Mouse (Mus musculus) intestine, embryonic 14.5 days (tissue): Measurements from ENCODE around the gene Gm4312. TPM values are rescaled to one million over a fixed set of nuclear protein-coding genes. Genes with fewer than 3 reads are reported as not detected.
"Not testable (repeated sequence)": the region's sequence is repeated elsewhere in the genome, so short reads cannot be mapped to it uniquely, and the experiment has no call there.

ENCODE experiments used
- ATAC-seq: fragments of 200-750 bp; cut with Nextera tagmentation; replicated peaks from 2 replicates; pipeline ENCODE4 v1.8.0; 2017; ENCODE audit warnings: low read depth, moderate number of reproducible peaks, moderate TSS enrichment, moderate library complexity; ENCODE audit not compliant: low FRiP score, low TSS enrichment
- DNase-seq: peaks from one replicate; pipeline ENCODE4 v3.0.0-alpha.2; 2018; ENCODE audit warnings: low spot score
- H3K27ac ChIP-seq: fragments of 300-500 bp; sonication (generic); 2 replicates; pipeline ENCODE4 v1.5.1; 2014; ENCODE audit warnings: low read depth, mild to moderate bottlenecking, control low read depth
- H3K27me3 ChIP-seq: fragments of 300-500 bp; sonication (generic); replicated peaks from 2 replicates; pipeline ENCODE4 v1.6.1; 2014; ENCODE audit warnings: low read length, control low read depth; ENCODE audit not compliant: control insufficient read depth, insufficient read depth
- H3K36me3 ChIP-seq: fragments of 300-500 bp; sonication (generic); 2 replicates; pipeline ENCODE4 v1.6.1; 2014; ENCODE audit warnings: low read length, control low read depth; ENCODE audit not compliant: control insufficient read depth, insufficient read depth
- H3K4me1 ChIP-seq: fragments of 300-500 bp; sonication (generic); replicated peaks from 2 replicates; pipeline ENCODE4 v1.6.1; 2014; ENCODE audit warnings: low read length, control low read depth, mixed read lengths; ENCODE audit not compliant: control insufficient read depth, insufficient read depth
- H3K4me2 ChIP-seq: fragments of 300-500 bp; sonication (generic); 2 replicates; pipeline ENCODE4 v1.6.1; 2014; ENCODE audit warnings: low read length
- H3K4me3 ChIP-seq: fragments of 300-500 bp; sonication (generic); 2 replicates; pipeline ENCODE4 v1.5.1; 2014; ENCODE audit warnings: low read depth, low read length, control low read depth, mixed read lengths
- H3K9ac ChIP-seq: fragments of 300-500 bp; sonication (generic); 2 replicates; pipeline ENCODE4 v1.6.1; 2014; ENCODE audit warnings: mild to moderate bottlenecking, low read length
- H3K9me3 ChIP-seq: fragments of 300-500 bp; sonication (generic); 2 replicates; pipeline ENCODE4 v1.6.1; 2016; ENCODE audit warnings: low read length, control low read depth; ENCODE audit not compliant: control insufficient read depth
- WGBS: fragments of 180-500 bp; shearing (Covaris S2); extraction: QIAGEN DNeasy Blood & Tissue Kit; methylation state at CpG from one replicate; pipeline ENCODE4 v1.1.7; 2014; 5-methylcytosine and 5-hydroxymethylcytosine counted together
- polyA plus RNA-seq: library from polyadenylated mRNA; unstranded; fragments of >200 nt; fragmentation: Nextera tagmentation; extraction: Ambion mirVana; gene quantifications from 2 replicates; pipeline ENCODE4 v1.2.1, GENCODE M21; 2014

Gene Gm4312
- polyA plus RNA-seq, 1 experiment from 2014 or later = not detected

GRCm38 (mm10) chr10:100335376-100335775 lies 47.0 kb downstream of the Gm4312 start, which contains the start of gene Gm4301:
Gm4301 (plus strand) TSS chr10:100335676.
- not testable (repeated sequence) for H3K4me2 ChIP-seq, H3K4me1 ChIP-seq, H3K27ac ChIP-seq, ATAC-seq, H3K4me3 ChIP-seq, H3K9me3 ChIP-seq, H3K36me3 ChIP-seq, DNase-seq, H3K9ac ChIP-seq, H3K27me3 ChIP-seq
- no CpG with 5 or more reads among the region's 2 CpGs for WGBS

Other genes with a start within 250 kb of the Gm4312 start
- gene Gm4301, start 46.9 kb downstream of the Gm4312 start, polyA plus RNA-seq = not detected in 2 replicates
- gene Gm4302, start 41.7 kb downstream of the Gm4312 start, polyA plus RNA-seq = not detected in 2 replicates
- not detected in 2 replicates for gene Gm4303, start 36.6 kb downstream of the Gm4312 start, polyA plus RNA-seq
- gene Gm4305, start 31.5 kb downstream of the Gm4312 start, polyA plus RNA-seq = not detected in 2 replicates
- not detected in 2 replicates for gene Gm4307, start 21.2 kb downstream of the Gm4312 start, polyA plus RNA-seq
- gene Tmtc3, start 104.8 kb upstream of the Gm4312 start, polyA plus RNA-seq = 23.6 and 26.6 TPM in 2 replicates
- gene Cep290, start 105.0 kb upstream of the Gm4312 start, polyA plus RNA-seq = 5.3 and 6.0 TPM in 2 replicates
- 7.7 and 9.9 TPM in 2 replicates for gene 4930430F08Rik, start 207.9 kb upstream of the Gm4312 start, polyA plus RNA-seq
- not detected in 2 replicates for gene 1700017N19Rik, start 207.9 kb upstream of the Gm4312 start, polyA plus RNA-seq